Mouse (Mus musculus): ENCODE results near the gene Agxt. TPM values are rescaled to one million over a fixed set of nuclear protein-coding genes. Genes with fewer than 3 reads are reported as not detected.

Gene Agxt
- polyA plus RNA-seq, 2 experiments, result 3.0 to 8.4 TPM

GRCm38 (mm10) chr1:93101571-93102061 is 33.4 kb upstream of the Agxt start, which contains the start of gene Kif1a:
Kif1a (minus strand) TSS chr1:93101951.
- Histone ChIP-seq H3K9ac (replicated peaks) (no peak within 1 kb of the TSS), H3K4me2 (ENCODE audit: low read depth) (peak within 1 kb of the TSS; percentile 37), H3K4me1 (replicated peaks; ENCODE audit: control insufficient read depth in 2 of 2, insufficient read depth in 2 of 2, low read length in 1 of 2) (no peaks in the 10 kb centered on the region), H3K9me3 (ENCODE audit: control insufficient read depth, low read length) (no peaks in the 10 kb centered on the region), H3K27ac (no peak within 1 kb of the TSS), H3K27me3 (ENCODE audit: control insufficient read depth, insufficient read depth, low read length) (peaks cover 44% of the 10 kb centered on the region), H3K4me3 (ENCODE audit: insufficient read depth in 1 of 2, low read depth in 2 of 2, low read length in 2 of 2) (peak within 1 kb of the TSS in 1 of 2 experiments; percentile 29; a peak in 2 of 4 replicates), H3K36me3 (replicated peaks; ENCODE audit: control insufficient read depth, insufficient read depth, low read depth) (no peaks in the 10 kb centered on the region)
- 3% methylated on average over 39 of the region's 39 CpGs for WGBS (ENCODE audit: insufficient replicate concordance)
- TF ChIP-seq EP300 (IDR thresholded peaks at IDR 0.05; ENCODE audit: low read depth) (no peak), CTCF (IDR thresholded peaks at IDR 0.05; ENCODE audit: low read depth) (no peak)
- no peak for ATAC-seq (ENCODE audit: insufficient read depth)
- no peak for DNase-seq (ENCODE audit: low read depth in 3 of 3, low spot score in 3 of 3)

GRCm38 (mm10) chr1:93102700-93103099 is 32.3 kb upstream of the Agxt start:
- no peak overlapping the region for H3K27ac ChIP-seq
- H3K27me3 ChIP-seq (ENCODE audit: control insufficient read depth, insufficient read depth, low read length), result peaks cover 44% of the 10 kb centered on the region
- no peaks in the 10 kb centered on the region for H3K9me3 ChIP-seq (ENCODE audit: control insufficient read depth, low read length)
- no peak overlapping the region for H3K4me2 ChIP-seq (ENCODE audit: low read depth)
- DNase-seq (ENCODE audit: low read depth in 3 of 3, low spot score in 3 of 3), result no peak
- no peak overlapping the region for H3K9ac ChIP-seq (replicated peaks)
- H3K4me3 ChIP-seq (ENCODE audit: insufficient read depth in 1 of 2, low read depth in 2 of 2, low read length in 2 of 2), result no peak overlapping the region
- H3K4me1 ChIP-seq (replicated peaks; ENCODE audit: control insufficient read depth in 2 of 2, insufficient read depth in 2 of 2, low read length in 1 of 2), result no peaks in the 10 kb centered on the region
- 49% methylated on average over 7 of the region's 7 CpGs for WGBS (ENCODE audit: insufficient replicate concordance)
- ATAC-seq (ENCODE audit: insufficient read depth), result no peak
- no peak for TF ChIP-seq CTCF (IDR thresholded peaks at IDR 0.05; ENCODE audit: low read depth)
- TF ChIP-seq EP300 (IDR thresholded peaks at IDR 0.05; ENCODE audit: low read depth), result no peak
- H3K36me3 ChIP-seq (replicated peaks; ENCODE audit: control insufficient read depth, insufficient read depth, low read depth), result no peaks in the 10 kb centered on the region

- no peaks in the 10 kb centered on the region for H3K4me1 ChIP-seq (replicated peaks; ENCODE audit: control insufficient read depth in 2 of 2, insufficient read depth in 2 of 2, low read length in 1 of 2)
- H3K9me3 ChIP-seq (ENCODE audit: control insufficient read depth, low read length), result no peaks in the 10 kb centered on the region
- H3K27ac ChIP-seq, result no peak overlapping the region
- peak overlapping the region; percentile 11; the same call in 1 of the 2 replicates for H3K4me2 ChIP-seq (ENCODE audit: low read depth)
- no peak overlapping the region for H3K4me3 ChIP-seq (ENCODE audit: insufficient read depth in 1 of 2, low read depth in 2 of 2, low read length in 2 of 2)
- H3K9ac ChIP-seq (replicated peaks), result no peak overlapping the region
- no peaks in the 10 kb centered on the region for H3K36me3 ChIP-seq (replicated peaks; ENCODE audit: control insufficient read depth, insufficient read depth, low read depth)
- DNase-seq (ENCODE audit: low read depth in 3 of 3, low spot score in 3 of 3) (peak in 1 of 3 experiments; percentile 20), ATAC-seq (ENCODE audit: insufficient read depth) (no peak)
- TF ChIP-seq CTCF (IDR thresholded peaks at IDR 0.05; ENCODE audit: low read depth), result no peak
- no peak for TF ChIP-seq EP300 (IDR thresholded peaks at IDR 0.05; ENCODE audit: low read depth)
- 23% methylated on average over 21 of the region's 21 CpGs for WGBS (ENCODE audit: insufficient replicate concordance)
- H3K27me3 ChIP-seq (ENCODE audit: control insufficient read depth, insufficient read depth, low read length), result no peaks in the 10 kb centered on the region
Measured at GRCm38 (mm10) chr1:93114713-93115463, 20.2 kb upstream of the Agxt start.

- Histone ChIP-seq H3K4me3 (ENCODE audit: insufficient read depth in 1 of 2, low read depth in 2 of 2, low read length in 2 of 2) (no peak overlapping the region), H3K27me3 (ENCODE audit: control insufficient read depth, insufficient read depth, low read length) (no peaks in the 10 kb centered on the region), H3K9me3 (ENCODE audit: control insufficient read depth, low read length) (no peaks in the 10 kb centered on the region), H3K36me3 (replicated peaks; ENCODE audit: control insufficient read depth, insufficient read depth, low read depth) (no peaks in the 10 kb centered on the region), H3K4me1 (replicated peaks; ENCODE audit: control insufficient read depth in 2 of 2, insufficient read depth in 2 of 2, low read length in 1 of 2) (no peaks in the 10 kb centered on the region), H3K27ac (no peak overlapping the region), H3K4me2 (ENCODE audit: low read depth) (peak overlapping the region; percentile 11; the same call in 1 of the 2 replicates), H3K9ac (replicated peaks) (no peak overlapping the region)
- ATAC-seq (ENCODE audit: insufficient read depth) (no peak), DNase-seq (ENCODE audit: low read depth in 3 of 3, low spot score in 3 of 3) (no peak)
- TF ChIP-seq EP300 (IDR thresholded peaks at IDR 0.05; ENCODE audit: low read depth) (no peak), CTCF (IDR thresholded peaks at IDR 0.05; ENCODE audit: low read depth) (no peak)
- 38% methylated on average over 9 of the region's 13 CpGs for WGBS (ENCODE audit: insufficient replicate concordance)
Measured at GRCm38 (mm10) chr1:93115471-93115870, 19.6 kb upstream of the Agxt start.

GRCm38 (mm10) chr1:93118816-93119215 is 16.2 kb upstream of the Agxt start:
- H3K4me1 ChIP-seq (replicated peaks; ENCODE audit: control insufficient read depth in 2 of 2, insufficient read depth in 2 of 2, low read length in 1 of 2), result peaks cover 0 to 3% of the 10 kb centered on the region in 2 experiments; a peak in 1 of 4 replicates
- no peaks in the 10 kb centered on the region for H3K27me3 ChIP-seq (ENCODE audit: control insufficient read depth, insufficient read depth, low read length)
- no peak overlapping the region for H3K9ac ChIP-seq (replicated peaks)
- H3K4me3 ChIP-seq (ENCODE audit: insufficient read depth in 1 of 2, low read depth in 2 of 2, low read length in 2 of 2), result no peak overlapping the region
- no peak for ATAC-seq (ENCODE audit: insufficient read depth)
- DNase-seq (ENCODE audit: low read depth in 3 of 3, low spot score in 3 of 3), result no peak
- no peaks in the 10 kb centered on the region for H3K36me3 ChIP-seq (replicated peaks; ENCODE audit: control insufficient read depth, insufficient read depth, low read depth)
- H3K4me2 ChIP-seq (ENCODE audit: low read depth), result no peak overlapping the region
- no peaks in the 10 kb centered on the region for H3K9me3 ChIP-seq (ENCODE audit: control insufficient read depth, low read length)
- no peak overlapping the region for H3K27ac ChIP-seq
- TF ChIP-seq EP300 (IDR thresholded peaks at IDR 0.05; ENCODE audit: low read depth) (no peak), CTCF (IDR thresholded peaks at IDR 0.05; ENCODE audit: low read depth) (no peak)
- 29% methylated on average over 4 of the region's 4 CpGs for WGBS (ENCODE audit: insufficient replicate concordance)
